Mouse (Mus musculus): ENCODE data around the gene Gm17482. TPM values are rescaled to one million over a fixed set of nuclear protein-coding genes. Genes with fewer than 3 reads are reported as not detected.

Gm17482 gene
- polyA plus RNA-seq, 1 experiment from 2014 or later, result not detected

DNA sequence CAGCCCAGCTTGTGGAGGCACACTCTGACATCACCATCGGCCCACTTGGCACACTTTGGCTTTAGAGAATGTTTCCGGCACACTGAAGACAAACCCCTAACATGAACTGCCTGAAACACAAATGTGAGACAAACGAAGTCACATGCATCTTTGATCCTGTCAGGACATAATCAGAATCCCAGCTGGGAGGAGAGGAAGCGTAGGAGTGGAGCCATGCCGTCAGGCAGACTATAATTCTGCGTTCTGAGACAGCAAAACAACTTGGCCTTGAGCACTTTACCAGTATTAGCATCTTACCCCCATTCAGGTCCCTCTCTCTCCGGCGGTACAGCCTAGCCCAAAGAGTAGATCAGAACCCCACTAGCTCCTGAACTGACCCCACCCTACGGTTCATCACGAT lies 46.2 kb downstream of the Gm17482 start:
- Histone ChIP-seq H3K27me3 (no peaks in the 10 kb centered on the region), H3K4me1 (replicated peaks) (no peaks in the 10 kb centered on the region), H3K9ac (no peak overlapping the region), H3K4me3 (replicated peaks) (no peak overlapping the region), H3K4me2 (no peak overlapping the region), H3K27ac (no peak overlapping the region), H3K9me3 (replicated peaks) (no peaks in the 10 kb centered on the region), H3K36me3 (no peaks in the 10 kb centered on the region)
- 69% methylated on average over 10 of the region's 10 CpGs for WGBS (ENCODE audit: insufficient replicate concordance)
- ATAC-seq (ENCODE audit: low read depth) (no peak), DNase-seq (no peak)

DNA sequence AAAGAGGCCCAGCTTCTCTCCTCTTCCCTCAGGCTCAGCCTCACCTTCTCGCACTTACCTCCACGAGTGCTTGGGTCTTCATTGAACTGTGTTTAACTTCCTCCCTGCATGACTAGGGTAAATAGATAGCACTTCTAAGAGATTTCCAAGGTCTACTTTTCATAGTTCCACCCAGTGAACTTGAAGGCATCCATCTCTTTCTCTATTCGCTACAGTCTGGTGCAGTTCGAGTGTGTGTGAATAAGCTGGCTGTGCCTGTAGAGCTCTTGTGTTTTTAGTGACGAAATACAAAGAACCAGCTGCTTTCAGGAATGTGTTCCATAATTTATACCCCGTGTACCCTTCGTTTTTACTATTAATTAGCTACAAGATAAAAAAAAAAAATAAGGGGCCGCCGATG lies 47.6 kb downstream of the Gm17482 start:
- no peak for DNase-seq
- Histone ChIP-seq H3K4me2 (no peak overlapping the region), H3K4me1 (replicated peaks) (no peaks in the 10 kb centered on the region), H3K9ac (no peak overlapping the region), H3K9me3 (replicated peaks) (no peaks in the 10 kb centered on the region), H3K27ac (no peak overlapping the region), H3K36me3 (no peaks in the 10 kb centered on the region), H3K27me3 (no peaks in the 10 kb centered on the region), H3K4me3 (replicated peaks) (no peak overlapping the region)
- ATAC-seq (ENCODE audit: low read depth), result no peak
- 65% methylated on average over 9 of the region's 9 CpGs for WGBS (ENCODE audit: insufficient replicate concordance)

DNA sequence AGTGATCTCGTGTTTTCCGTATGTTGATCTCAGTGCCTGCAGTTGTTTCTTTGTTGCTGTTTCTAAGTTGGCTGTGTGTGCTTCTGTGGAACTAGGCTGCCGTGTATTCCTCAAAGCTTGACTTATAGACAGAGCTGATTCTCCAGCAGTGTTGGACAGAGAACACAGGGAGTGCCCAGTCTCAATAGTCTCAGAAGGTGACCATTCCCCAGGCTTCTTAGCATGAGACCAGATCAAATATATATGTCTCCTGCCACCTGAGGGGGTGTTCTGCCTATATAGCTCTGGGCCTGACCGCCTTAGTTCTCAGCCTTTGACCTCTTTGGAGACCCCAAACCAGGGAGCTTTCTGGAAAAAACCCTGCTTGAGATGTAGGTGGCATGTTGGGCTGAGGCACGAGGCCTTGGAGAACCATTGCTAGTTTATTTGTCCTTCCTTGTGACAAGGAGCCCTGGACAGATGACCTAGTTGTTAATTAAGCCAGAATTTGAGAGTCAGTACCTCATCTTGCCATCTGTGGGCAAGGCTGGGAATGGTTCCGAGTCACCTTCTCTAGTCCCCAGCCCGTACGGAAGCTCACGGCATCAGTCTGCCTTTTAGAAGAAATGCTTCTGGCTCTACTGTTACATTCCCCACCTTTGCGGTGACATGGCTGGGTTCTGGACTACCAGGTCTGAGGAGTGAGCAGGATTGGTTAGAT lies 48.1 kb downstream of the Gm17482 start:
- no peaks in the 10 kb centered on the region for H3K36me3 ChIP-seq
- DNase-seq, result no peak
- H3K4me1 ChIP-seq (replicated peaks), result no peaks in the 10 kb centered on the region
- H3K27me3 ChIP-seq, result no peaks in the 10 kb centered on the region
- no peak overlapping the region for H3K27ac ChIP-seq
- no peak overlapping the region for H3K4me3 ChIP-seq (replicated peaks)
- ATAC-seq (ENCODE audit: low read depth), result no peak
- no peak overlapping the region for H3K9ac ChIP-seq
- no peak overlapping the region for H3K4me2 ChIP-seq
- 78% methylated on average over 10 of the region's 10 CpGs for WGBS (ENCODE audit: insufficient replicate concordance)
- no peaks in the 10 kb centered on the region for H3K9me3 ChIP-seq (replicated peaks)

DNA sequence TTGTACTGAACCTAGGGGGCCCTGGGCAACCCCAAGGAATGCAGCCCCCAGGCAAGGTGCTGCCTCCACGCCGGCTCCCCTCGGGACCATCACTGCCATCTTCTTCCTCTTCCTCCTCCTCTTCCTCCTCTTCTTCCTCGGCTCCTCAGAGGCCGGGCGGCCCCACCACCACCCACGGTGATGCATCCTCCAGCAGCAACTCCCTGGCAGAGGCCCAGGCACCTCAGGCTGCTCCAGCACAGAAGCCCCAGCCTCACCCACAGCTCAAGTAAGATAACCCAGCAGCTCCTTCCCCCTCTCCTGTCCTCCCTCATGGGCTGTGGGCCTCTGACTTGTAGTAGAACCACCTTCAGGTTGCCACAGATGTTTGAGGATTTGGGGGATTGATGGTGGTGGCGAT lies 50.9 kb downstream of the Gm17482 start:
- 54% methylated on average over 8 of the region's 8 CpGs for WGBS (ENCODE audit: insufficient replicate concordance)
- Histone ChIP-seq H3K36me3 (no peaks in the 10 kb centered on the region), H3K9me3 (replicated peaks) (no peaks in the 10 kb centered on the region), H3K4me2 (no peak overlapping the region), H3K4me3 (replicated peaks) (no peak overlapping the region), H3K27me3 (no peaks in the 10 kb centered on the region), H3K27ac (no peak overlapping the region), H3K4me1 (replicated peaks) (no peaks in the 10 kb centered on the region), H3K9ac (no peak overlapping the region)
- ATAC-seq (ENCODE audit: low read depth) (no peak), DNase-seq (no peak)

DNA sequence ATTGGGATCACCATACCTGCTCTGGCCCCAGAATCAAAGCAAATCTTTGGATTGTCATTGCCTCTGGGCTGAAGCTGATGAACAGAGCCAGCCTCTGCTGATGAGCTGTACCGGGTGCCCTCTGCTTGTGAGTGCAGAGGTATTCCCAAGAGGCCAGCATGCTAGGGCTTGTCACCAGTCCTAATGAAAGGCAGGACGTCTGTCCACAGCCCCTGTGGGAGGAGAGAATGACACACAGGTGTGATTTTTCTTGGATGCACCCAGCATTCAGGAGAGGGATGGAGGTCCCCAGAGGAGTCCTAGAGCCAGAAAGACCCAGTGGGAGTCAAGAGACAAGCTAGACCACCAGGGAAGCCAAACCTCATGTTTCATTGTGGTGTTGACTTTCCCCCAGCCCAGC lies 52.5 kb downstream of the Gm17482 start:
- Histone ChIP-seq H3K4me1 (replicated peaks) (no peaks in the 10 kb centered on the region), H3K9me3 (replicated peaks) (no peaks in the 10 kb centered on the region), H3K4me2 (no peak overlapping the region), H3K4me3 (replicated peaks) (no peak overlapping the region), H3K9ac (no peak overlapping the region), H3K27ac (no peak overlapping the region), H3K36me3 (no peaks in the 10 kb centered on the region), H3K27me3 (no peaks in the 10 kb centered on the region)
- no peak for ATAC-seq (ENCODE audit: low read depth)
- DNase-seq, result no peak
- 43% methylated on average over 2 of the region's 2 CpGs for WGBS (ENCODE audit: insufficient replicate concordance)

DNA sequence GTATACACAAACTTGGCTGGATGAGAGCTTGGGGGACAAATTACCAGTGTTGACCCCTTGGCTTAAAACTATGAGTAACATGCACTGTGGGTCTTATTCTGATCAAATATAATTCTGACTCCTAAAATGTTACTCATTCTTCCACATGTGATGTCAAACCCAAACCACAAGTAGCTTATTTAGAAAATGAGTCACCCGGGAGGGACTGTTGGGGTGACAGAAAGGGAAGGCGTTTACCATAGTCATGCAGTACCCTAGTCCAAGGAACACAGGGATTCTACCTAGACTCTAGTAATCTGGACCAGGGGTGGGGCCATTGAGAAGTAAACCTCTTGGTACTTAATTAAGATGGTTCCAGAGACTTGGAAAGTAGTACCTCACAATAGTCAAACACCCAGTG lies 57.0 kb downstream of the Gm17482 start:
- ATAC-seq (ENCODE audit: low read depth), result no peak
- no peaks in the 10 kb centered on the region for H3K36me3 ChIP-seq
- no peaks in the 10 kb centered on the region for H3K4me1 ChIP-seq (replicated peaks)
- 60% methylated on average over 2 of the region's 2 CpGs for WGBS (ENCODE audit: insufficient replicate concordance)
- H3K27ac ChIP-seq, result no peak overlapping the region
- H3K9ac ChIP-seq, result no peak overlapping the region
- no peaks in the 10 kb centered on the region for H3K27me3 ChIP-seq
- DNase-seq, result no peak
- H3K4me3 ChIP-seq (replicated peaks), result no peak overlapping the region
- no peaks in the 10 kb centered on the region for H3K9me3 ChIP-seq (replicated peaks)
- H3K4me2 ChIP-seq, result no peak overlapping the region

DNA sequence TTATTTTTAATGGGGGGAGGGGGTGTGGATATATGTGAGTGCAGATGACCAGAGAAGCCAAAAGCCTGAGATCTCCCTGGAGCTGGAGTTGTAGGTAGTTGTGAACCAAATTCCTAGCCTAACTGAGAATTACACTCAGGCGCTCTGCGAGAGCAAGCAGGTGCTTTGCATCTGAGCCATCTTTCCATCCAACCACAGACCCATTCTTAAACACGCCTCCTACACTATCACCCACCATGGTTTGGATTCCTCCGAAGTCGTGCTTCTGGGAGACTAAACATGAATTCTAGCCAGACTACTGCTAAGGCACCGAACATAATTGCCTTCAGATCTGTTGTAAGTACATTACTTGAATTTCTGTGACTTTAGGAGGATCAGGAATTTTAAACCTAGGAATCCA lies 59.3 kb downstream of the Gm17482 start:
- Histone ChIP-seq H3K9ac (no peak overlapping the region), H3K36me3 (no peaks in the 10 kb centered on the region), H3K9me3 (replicated peaks) (no peaks in the 10 kb centered on the region), H3K4me2 (no peak overlapping the region), H3K27ac (no peak overlapping the region), H3K27me3 (no peaks in the 10 kb centered on the region), H3K4me1 (replicated peaks) (no peaks in the 10 kb centered on the region), H3K4me3 (replicated peaks) (no peak overlapping the region)
- 70% methylated on average over 6 of the region's 6 CpGs for WGBS (ENCODE audit: insufficient replicate concordance)
- ATAC-seq (ENCODE audit: low read depth) (no peak), DNase-seq (no peak)

DNA sequence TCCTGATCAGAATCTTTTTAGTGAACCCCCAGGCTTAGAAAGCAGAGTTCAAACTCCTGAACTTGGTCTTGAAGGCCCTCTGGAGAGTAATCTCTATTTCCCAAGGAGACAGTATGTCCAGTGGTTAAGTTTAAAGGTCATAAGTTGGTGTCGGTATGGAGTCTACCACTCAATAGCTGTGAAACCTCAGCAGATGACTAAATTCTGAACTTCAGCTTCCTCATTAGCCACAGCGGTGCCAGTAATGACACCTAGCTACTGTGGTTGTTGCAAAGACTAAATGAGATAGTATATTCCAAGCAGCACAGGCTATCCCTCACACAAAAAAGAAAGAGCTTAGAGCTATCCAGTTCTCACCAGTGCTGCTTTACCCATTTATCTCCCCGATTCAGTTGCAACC lies 61.1 kb downstream of the Gm17482 start:
- Histone ChIP-seq H3K4me1 (replicated peaks) (no peaks in the 10 kb centered on the region), H3K36me3 (no peaks in the 10 kb centered on the region), H3K4me2 (no peak overlapping the region), H3K4me3 (replicated peaks) (no peak overlapping the region), H3K27me3 (no peaks in the 10 kb centered on the region), H3K27ac (no peak overlapping the region), H3K9me3 (replicated peaks) (no peaks in the 10 kb centered on the region), H3K9ac (no peak overlapping the region)
- ATAC-seq (ENCODE audit: low read depth) (no peak), DNase-seq (no peak)
- 61% methylated on average over 3 of the region's 3 CpGs for WGBS (ENCODE audit: insufficient replicate concordance)

DNA sequence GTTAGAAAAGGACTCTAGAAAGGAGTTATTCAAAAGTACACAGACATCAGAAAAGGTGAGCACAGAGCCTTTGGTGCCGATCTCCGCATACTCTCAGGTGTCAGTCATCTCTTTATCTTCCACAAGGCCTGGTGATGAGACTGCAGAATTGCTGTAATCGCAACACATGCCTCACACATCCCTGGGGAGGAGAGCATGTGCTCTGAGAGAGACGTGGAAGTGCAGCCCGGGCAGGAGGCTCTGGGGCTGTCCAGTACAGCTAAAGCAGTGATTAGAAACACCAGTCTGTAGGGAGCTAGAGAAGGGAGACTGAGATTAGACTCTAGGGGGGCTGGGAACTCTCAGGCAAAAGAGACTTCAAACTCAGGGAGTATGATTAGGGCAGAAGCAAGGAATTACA lies 63.4 kb downstream of the Gm17482 start:
- no peaks in the 10 kb centered on the region for H3K9me3 ChIP-seq (replicated peaks)
- no peak overlapping the region for H3K4me2 ChIP-seq
- no peaks in the 10 kb centered on the region for H3K4me1 ChIP-seq (replicated peaks)
- H3K36me3 ChIP-seq, result no peaks in the 10 kb centered on the region
- no peak overlapping the region for H3K9ac ChIP-seq
- no peaks in the 10 kb centered on the region for H3K27me3 ChIP-seq
- H3K27ac ChIP-seq, result no peak overlapping the region
- no peak overlapping the region for H3K4me3 ChIP-seq (replicated peaks)
- WGBS (ENCODE audit: insufficient replicate concordance), result 55% methylated on average over 5 of the region's 5 CpGs
- DNase-seq (no peak), ATAC-seq (ENCODE audit: low read depth) (no peak)

DNA sequence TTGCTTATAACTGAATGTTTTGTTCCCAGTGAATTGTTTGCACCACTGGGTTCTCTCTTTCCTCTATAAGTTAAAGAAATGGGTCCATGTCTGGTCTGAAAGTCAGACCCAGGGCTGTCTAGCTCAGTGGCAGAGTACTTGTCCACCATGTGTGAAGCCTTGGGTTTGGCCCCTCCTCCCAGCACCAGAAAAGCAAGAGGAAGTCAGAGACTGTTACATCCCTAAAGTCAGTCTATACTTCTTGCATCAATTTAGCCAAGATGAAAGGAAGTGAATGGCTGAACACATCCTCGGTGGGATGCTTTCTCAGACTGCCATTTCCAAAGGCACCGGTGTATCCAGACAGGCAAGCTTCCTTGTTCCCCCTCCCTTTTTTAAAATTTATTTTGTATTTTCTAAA lies 63.9 kb downstream of the Gm17482 start:
- Histone ChIP-seq H3K9me3 (replicated peaks) (no peaks in the 10 kb centered on the region), H3K27me3 (no peaks in the 10 kb centered on the region), H3K9ac (no peak overlapping the region), H3K4me2 (no peak overlapping the region), H3K36me3 (no peaks in the 10 kb centered on the region), H3K4me3 (replicated peaks) (no peak overlapping the region), H3K27ac (no peak overlapping the region), H3K4me1 (replicated peaks) (no peaks in the 10 kb centered on the region)
- ATAC-seq (ENCODE audit: low read depth), result no peak
- DNase-seq, result no peak
- WGBS (ENCODE audit: insufficient replicate concordance), result 50% methylated on average over 2 of the region's 2 CpGs

DNA sequence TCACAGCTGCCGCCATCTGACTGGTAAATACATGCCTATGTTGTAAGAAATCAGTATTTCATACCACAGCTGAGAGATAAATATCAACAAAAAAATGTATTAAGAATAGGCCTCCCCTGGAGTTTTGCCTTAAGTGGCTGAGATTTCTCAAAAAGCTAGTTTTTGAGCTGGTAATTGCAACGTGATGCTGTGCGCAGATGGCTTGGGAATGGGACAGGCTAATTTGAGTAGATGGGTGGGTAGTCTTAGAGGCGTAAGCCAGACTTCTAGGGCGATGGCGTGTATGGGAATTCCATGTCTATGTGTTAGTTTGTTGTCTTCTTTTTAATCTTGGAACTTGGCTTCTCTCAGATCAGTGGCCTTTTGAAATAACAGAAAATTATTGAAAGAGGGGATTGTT lies 64.7 kb downstream of the Gm17482 start:
- no peaks in the 10 kb centered on the region for H3K4me1 ChIP-seq (replicated peaks)
- H3K4me3 ChIP-seq (replicated peaks), result no peak overlapping the region
- ATAC-seq (ENCODE audit: low read depth) (no peak), DNase-seq (no peak)
- 72% methylated on average over 6 of the region's 6 CpGs for WGBS (ENCODE audit: insufficient replicate concordance)
- no peaks in the 10 kb centered on the region for H3K27me3 ChIP-seq
- H3K9me3 ChIP-seq (replicated peaks), result no peaks in the 10 kb centered on the region
- H3K9ac ChIP-seq, result no peak overlapping the region
- no peaks in the 10 kb centered on the region for H3K36me3 ChIP-seq
- H3K27ac ChIP-seq, result no peak overlapping the region
- no peak overlapping the region for H3K4me2 ChIP-seq

DNA sequence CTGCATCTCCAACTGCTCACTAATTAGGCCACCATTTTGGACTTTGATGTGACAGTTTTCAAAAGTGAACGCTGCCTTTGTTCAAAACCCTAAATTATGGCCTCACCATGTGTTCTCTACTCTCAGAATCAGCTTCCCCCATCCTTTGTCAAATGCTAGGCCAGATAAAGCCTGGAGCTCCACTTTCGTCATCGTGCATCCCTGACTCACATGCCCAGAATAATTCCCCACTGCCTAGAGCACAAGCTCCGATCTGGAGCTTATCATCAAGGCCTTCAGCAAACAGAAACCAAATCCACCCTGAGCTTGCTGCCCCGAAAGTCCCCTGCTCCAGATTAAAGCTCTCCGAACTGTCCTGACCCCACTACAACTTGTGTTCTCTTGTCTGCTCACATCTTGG lies 65.5 kb downstream of the Gm17482 start:
- DNase-seq (no peak), ATAC-seq (ENCODE audit: low read depth) (no peak)
- Histone ChIP-seq H3K4me2 (no peak overlapping the region), H3K27me3 (no peaks in the 10 kb centered on the region), H3K9me3 (replicated peaks) (no peaks in the 10 kb centered on the region), H3K9ac (no peak overlapping the region), H3K36me3 (no peaks in the 10 kb centered on the region), H3K4me3 (replicated peaks) (no peak overlapping the region), H3K27ac (no peak overlapping the region), H3K4me1 (replicated peaks) (no peaks in the 10 kb centered on the region)
- WGBS (ENCODE audit: insufficient replicate concordance), result 59% methylated on average over 6 of the region's 6 CpGs

Data from liver, embryonic 13.5 days (tissue).